Mouse (Mus musculus): ENCODE data around the gene Cd4.

DNA sequence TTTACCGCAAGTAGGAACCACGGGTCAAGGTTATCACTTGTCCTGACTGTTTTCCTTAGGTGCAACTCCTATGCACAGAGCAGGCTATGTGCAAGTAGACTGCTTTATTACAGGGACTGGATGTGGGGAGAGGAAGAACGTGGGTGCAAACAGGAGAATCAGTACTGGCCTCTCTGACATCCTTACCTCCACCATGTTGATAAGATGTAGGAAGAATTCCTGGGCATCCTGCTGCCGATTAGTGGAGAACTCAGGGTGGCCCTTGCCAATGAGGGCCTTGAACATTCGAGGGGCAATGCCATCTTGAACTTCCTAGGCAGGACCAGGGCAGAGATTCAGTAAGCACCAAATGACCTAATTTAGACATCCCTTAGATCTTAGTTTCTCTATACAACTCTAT lies 67.1 kb downstream of the Cd4 start:
- TF ChIP-seq POLR2A (IDR thresholded peaks at IDR 0.05; ENCODE audit: extremely low read depth, insufficient read depth, low read length) (no peak), CTCF (IDR thresholded peaks at IDR 0.05; ENCODE audit: low read depth, low read length) (no peak)
